ENCODE assay signal across 8 mouse cellular contexts in genomic region chr5:38469891-38470578, GRCm38 (mm10). TPM values are rescaled to one million over a fixed set of nuclear protein-coding genes. Genes with fewer than 3 reads are reported as not detected.
DNase-seq lines count a peak whose midpoint lies in the region; ATAC-seq lines count a peak whose summit lies in the region.

No protein-coding gene starts in this region.

- ATAC-seq in embryonic facial prominence, embryonic 12.5 days (ENCODE audit: insufficient number of reproducible peaks, insufficient read depth, low FRiP score, low TSS enrichment), result peak; percentile 64; the same call in 1 of the 2 replicates
- peak; percentile 92 for ATAC-seq in kidney, embryonic 16.5 days (ENCODE audit: low FRiP score, low TSS enrichment)
- peak; percentile 74 for ATAC-seq in liver, embryonic 11.5 days (replicated peaks; ENCODE audit: low FRiP score)

- no peaks in the 10 kb centered on the region for H3K9me3 ChIP-seq in embryonic facial prominence, embryonic 12.5 days
- no peaks in the 10 kb centered on the region for H3K9me3 ChIP-seq in kidney, embryonic 16.5 days (ENCODE audit: low read length)
- H3K9me3 ChIP-seq in liver, embryonic 11.5 days (ENCODE audit: control insufficient read depth, low read length), result no peaks in the 10 kb centered on the region

- no peak overlapping the region for H3K27ac ChIP-seq in embryonic facial prominence, embryonic 12.5 days
- H3K27ac ChIP-seq in kidney, embryonic 16.5 days (ENCODE audit: low read length), result no peak overlapping the region
- no peak overlapping the region for H3K27ac ChIP-seq in liver, embryonic 11.5 days (ENCODE audit: low read depth, low read length)

- no peak overlapping the region for H3K4me3 ChIP-seq in embryonic facial prominence, embryonic 12.5 days
- H3K4me3 ChIP-seq in kidney, embryonic 16.5 days (ENCODE audit: low read length), result no peak overlapping the region
- H3K4me3 ChIP-seq in liver, embryonic 11.5 days (ENCODE audit: low read depth, low read length), result no peak overlapping the region

- H3K9ac ChIP-seq in embryonic facial prominence, embryonic 12.5 days, result no peak overlapping the region
- no peak overlapping the region for H3K9ac ChIP-seq in kidney, embryonic 16.5 days (replicated peaks; ENCODE audit: low read length)
- no peak overlapping the region for H3K9ac ChIP-seq in liver, embryonic 11.5 days (ENCODE audit: low read depth, low read length)

- peak; percentile 67 for DNase-seq in 416B (ENCODE audit: low read depth)
- DNase-seq in adrenal gland, postnatal 36 days, result peak; percentile 84 to 87
- DNase-seq in heart, adult 8-10 months (ENCODE audit: low spot score), result peak; percentile 65
- peak; percentile 77 for DNase-seq in liver, embryonic 11.5 days (ENCODE audit: low spot score)
- DNase-seq in naive thymus-derived CD4-positive, alpha-beta T cell, adult 2 months (ENCODE audit: low read depth), result peak; percentile 61
- DNase-seq in spleen, postnatal 4 days (ENCODE audit: low spot score in 2 of 2), result peak; percentile 59 to 86

- H3K36me3 ChIP-seq in embryonic facial prominence, embryonic 12.5 days, result no peaks in the 10 kb centered on the region
- H3K36me3 ChIP-seq in kidney, embryonic 16.5 days (ENCODE audit: insufficient read depth, low read length), result no peaks in the 10 kb centered on the region
- no peaks in the 10 kb centered on the region for H3K36me3 ChIP-seq in liver, embryonic 11.5 days (ENCODE audit: control insufficient read depth, insufficient read depth, low read length)

- WGBS in embryonic facial prominence, embryonic 12.5 days, result 20% methylated on average over 5 of the region's 5 CpGs
- 22% methylated on average over 5 of the region's 5 CpGs for WGBS in kidney, embryonic 16.5 days
- WGBS in liver, embryonic 11.5 days, result 27% methylated on average over 5 of the region's 5 CpGs

- no peaks in the 10 kb centered on the region for H3K27me3 ChIP-seq in embryonic facial prominence, embryonic 12.5 days
- no peaks in the 10 kb centered on the region for H3K27me3 ChIP-seq in kidney, embryonic 16.5 days (ENCODE audit: insufficient read depth, low read length)
- no peaks in the 10 kb centered on the region for H3K27me3 ChIP-seq in liver, embryonic 11.5 days (replicated peaks; ENCODE audit: control insufficient read depth, insufficient read depth, low read length)

- no peak overlapping the region for H3K4me2 ChIP-seq in embryonic facial prominence, embryonic 12.5 days (replicated peaks)
- H3K4me2 ChIP-seq in kidney, embryonic 16.5 days (replicated peaks; ENCODE audit: low read depth, low read length), result no peak overlapping the region
- no peak overlapping the region for H3K4me2 ChIP-seq in liver, embryonic 11.5 days

- no peaks in the 10 kb centered on the region for H3K4me1 ChIP-seq in embryonic facial prominence, embryonic 12.5 days
- no peaks in the 10 kb centered on the region for H3K4me1 ChIP-seq in kidney, embryonic 16.5 days (ENCODE audit: insufficient read depth, low read length)
- no peaks in the 10 kb centered on the region for H3K4me1 ChIP-seq in liver, embryonic 11.5 days (replicated peaks; ENCODE audit: control insufficient read depth, insufficient read depth, low read length)

RNA-seq across cellular contexts. Expression of gene Slc2a9, which starts 32.9 kb away (rescaled TPM):
- 1 to 10 TPM; 2.0 to 2.4 TPM for total RNA-seq in adrenal gland, postnatal 36 days (2021)
- polyA plus RNA-seq in embryonic facial prominence, embryonic 12.5 days (2016; fragmentation: Nextera tagmentation; extraction: Ambion mirVana), result 0.72 and 0.81 TPM in 2 replicates
- total RNA-seq in heart, adult 8-10 months (2022), result 1 to 10 TPM in 3 of 4 experiments, under 1 TPM in 1; 0.94 to 2.1 (median 1.6) TPM
- 1.8 and 2.4 TPM in 2 replicates for polyA plus RNA-seq in kidney, embryonic 16.5 days (2015; fragmentation: Nextera tagmentation; extraction: Ambion mirVana)
- 0.60 and 1.8 TPM in 2 replicates for polyA plus RNA-seq in liver, embryonic 11.5 days (2014; fragmentation: Nextera tagmentation; extraction: Ambion mirVana)
